ENCODE assay signal across 9 mouse cellular contexts in genomic region chr3:63294791-63295190, GRCm38 (mm10). TPM values are rescaled to one million over a fixed set of nuclear protein-coding genes. Genes with fewer than 3 reads are reported as not detected.
DNase-seq lines count a peak whose midpoint lies in the region; ATAC-seq lines count a peak whose summit lies in the region.
"Had no signal": no experiment of that assay in that cellular context is flagged by ENCODE, and none has a peak within 500 bp of the region (broad histone marks: within the 10 kb centered on the region; RNA-seq: fewer than 3 reads in every experiment).

No protein-coding gene starts in this region.

- no peaks in the 10 kb centered on the region for H3K27me3 ChIP-seq in heart, embryonic 14.5 days (ENCODE audit: control insufficient read depth, insufficient read depth, low read length)
- H3K27me3 ChIP-seq in hindbrain, embryonic 10.5 days (ENCODE audit: insufficient read depth, poor library complexity, severe bottlenecking), result peaks cover 21% of the 10 kb centered on the region
- peaks cover 3% of the 10 kb centered on the region; the same call in 1 of the 2 replicates for H3K27me3 ChIP-seq in midbrain, embryonic 11.5 days (ENCODE audit: control insufficient read depth, insufficient read depth, low read length)

- peak overlapping the region; percentile 74 for H3K9ac ChIP-seq in heart, embryonic 14.5 days (ENCODE audit: low read length)
- no peak overlapping the region; the same call in 1 of the 2 replicates for H3K9ac ChIP-seq in midbrain, embryonic 11.5 days (ENCODE audit: low read length)

- H3K9me3 ChIP-seq in heart, embryonic 14.5 days (ENCODE audit: control insufficient read depth, low read length), result no peaks in the 10 kb centered on the region
- no peaks in the 10 kb centered on the region for H3K9me3 ChIP-seq in hindbrain, embryonic 10.5 days
- no peaks in the 10 kb centered on the region for H3K9me3 ChIP-seq in midbrain, embryonic 11.5 days (ENCODE audit: control insufficient read depth, low read length)

- DNase-seq in heart, postnatal 4 days, result no peak
- peak; percentile 73 for DNase-seq in ZHBTc4 (ENCODE audit: low read depth, low spot score)
- DNase-seq in hindbrain, embryonic 10.5 days (ENCODE audit: low spot score), result no peak
- no peak for DNase-seq in midbrain, embryonic 11.5 days (ENCODE audit: low spot score, missing footprints)
- no peak for DNase-seq in right cerebral cortex, postnatal 14 days
- no peak for DNase-seq in thymus, postnatal 10 days (ENCODE audit: low spot score in 2 of 2)
- no peak for DNase-seq in cerebellum, postnatal 10 days

- H3K4me3 ChIP-seq in heart, embryonic 14.5 days (ENCODE audit: control insufficient read depth in 1 of 2, insufficient read depth in 1 of 2, low read depth in 1 of 2, low read length in 2 of 2), result peak overlapping the region; percentile 61 to 83; a peak in 3 of 4 replicates
- H3K4me3 ChIP-seq in hindbrain, embryonic 10.5 days, result peak overlapping the region; percentile 86
- H3K4me3 ChIP-seq in midbrain, embryonic 11.5 days (ENCODE audit: low read depth, low read length), result peak overlapping the region; percentile 66; the same call in 1 of the 2 replicates

- no peaks in the 10 kb centered on the region for H3K36me3 ChIP-seq in heart, embryonic 14.5 days (ENCODE audit: control insufficient read depth, insufficient read depth, low read length)
- no peaks in the 10 kb centered on the region for H3K36me3 ChIP-seq in hindbrain, embryonic 10.5 days
- no peaks in the 10 kb centered on the region for H3K36me3 ChIP-seq in midbrain, embryonic 11.5 days (ENCODE audit: control insufficient read depth, insufficient read depth, low read length)

- peak overlapping the region; percentile 98 for H3K4me2 ChIP-seq in heart, embryonic 14.5 days (ENCODE audit: low read length)
- H3K4me2 ChIP-seq in midbrain, embryonic 11.5 days, result peak overlapping the region; percentile 98

- H3K4me1 ChIP-seq in heart, embryonic 14.5 days (ENCODE audit: control insufficient read depth in 2 of 2, insufficient read depth in 2 of 2, low read length in 2 of 2), result peaks cover 2 to 9% of the 10 kb centered on the region in 2 experiments; a peak in 3 of 4 replicates
- peaks cover 8% of the 10 kb centered on the region; the same call in 1 of the 2 replicates for H3K4me1 ChIP-seq in hindbrain, embryonic 10.5 days (replicated peaks)
- H3K4me1 ChIP-seq in midbrain, embryonic 11.5 days (ENCODE audit: control insufficient read depth, insufficient read depth, low read length), result no peaks in the 10 kb centered on the region

- 35% methylated on average over 4 of the region's 4 CpGs for WGBS in heart, embryonic 14.5 days
- WGBS in hindbrain, embryonic 10.5 days, result 43% methylated on average over 4 of the region's 4 CpGs
- 44% methylated on average over 4 of the region's 4 CpGs for WGBS in midbrain, embryonic 11.5 days

- ATAC-seq in heart, embryonic 14.5 days (ENCODE audit: insufficient number of reproducible peaks, insufficient read depth, low FRiP score, low read depth), result no peak
- ATAC-seq in midbrain, embryonic 11.5 days (ENCODE audit: low FRiP score), result no peak
- ATAC-seq: CD4-positive, CD25-positive, alpha-beta regulatory T cell, adult 4 months had no signal

- H3K27ac ChIP-seq in heart, embryonic 14.5 days (replicated peaks in 1 of 2; ENCODE audit: control insufficient read depth in 1 of 2, insufficient read depth in 1 of 2, low read depth in 2 of 2, low read length in 2 of 2), result no peak overlapping the region
- peak overlapping the region; percentile 90 for H3K27ac ChIP-seq in hindbrain, embryonic 10.5 days
- H3K27ac ChIP-seq in midbrain, embryonic 11.5 days (ENCODE audit: low read depth, low read length), result no peak overlapping the region

RNA-seq across cellular contexts. Expression of gene Mme, which starts 53.5 kb away (rescaled TPM):
- 6.1 and 6.5 TPM in 2 replicates for polyA plus RNA-seq in heart, embryonic 14.5 days (2014; fragmentation: Nextera tagmentation; extraction: Ambion mirVana)
- 1 to 10 TPM; 3.5 to 4.2 TPM for total RNA-seq in heart, postnatal 4 days (2021)
- 13.5 and 14.3 TPM in 2 replicates for polyA plus RNA-seq in hindbrain, embryonic 10.5 days (2016; fragmentation: Nextera tagmentation; extraction: Ambion mirVana)
- polyA plus RNA-seq in midbrain, embryonic 11.5 days (2014; fragmentation: Nextera tagmentation; extraction: Ambion mirVana), result 15.1 and 17.5 TPM in 2 replicates
- polyA plus RNA-seq: CD4-positive, CD25-positive, alpha-beta regulatory T cell, adult 4 months had no signal
